Mouse (Mus musculus): ENCODE measurements around the gene Fam204a. TPM values are rescaled to one million over a fixed set of nuclear protein-coding genes. Genes with fewer than 3 reads are reported as not detected.

The Fam204a gene
- polyA plus RNA-seq, 1 experiment from 2014 or later: 52.5 TPM

GRCm38 (mm10) chr19:60155266-60155665 is 71.2 kb downstream of the Fam204a start:
- peaks cover 6% of the 10 kb centered on the region for H3K4me1 ChIP-seq
- no peaks in the 10 kb centered on the region for H3K36me3 ChIP-seq
- no peaks in the 10 kb centered on the region for H3K9me3 ChIP-seq (replicated peaks)
- H3K4me3 ChIP-seq (replicated peaks): no peak overlapping the region
- H3K4me2 ChIP-seq: no peak overlapping the region
- 43% methylated on average over 5 of the region's 5 CpGs for WGBS
- no peak overlapping the region for H3K27ac ChIP-seq
- no peak overlapping the region for H3K9ac ChIP-seq
- 0 out of 2 replicates have a peak, but pooled peaks cover 7% of the 10 kb centered on the region for H3K27me3 ChIP-seq
- no peak for ATAC-seq (replicated peaks; ENCODE audit: low FRiP score)

DNA sequence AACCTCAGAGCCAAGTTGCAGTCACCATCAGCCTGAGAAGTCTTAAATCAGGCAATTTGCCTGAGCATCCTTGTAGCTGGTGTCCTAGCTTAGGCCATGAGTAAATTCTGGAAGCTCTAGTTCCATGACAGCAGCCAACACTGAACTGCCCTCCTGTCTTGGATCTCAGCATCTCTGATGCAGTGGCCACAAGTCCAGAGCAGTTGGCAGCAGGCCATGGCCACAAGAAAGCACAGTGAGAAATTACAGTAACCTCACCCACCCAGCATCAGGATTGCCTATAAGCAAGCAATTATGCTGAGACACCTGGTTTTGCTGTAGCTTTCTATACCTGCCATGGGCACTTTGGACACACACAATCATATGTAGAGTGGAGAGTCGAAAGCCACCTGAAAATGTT is 73.4 kb downstream of the Fam204a start:
- ATAC-seq (replicated peaks; ENCODE audit: low FRiP score): no peak
- WGBS: 91% methylated on average over 1 of the region's 1 CpGs
- Histone ChIP-seq H3K27me3 (peaks cover 12% of the 10 kb centered on the region), H3K9ac (no peak overlapping the region), H3K4me2 (no peak overlapping the region), H3K4me1 (peaks cover 27% of the 10 kb centered on the region), H3K36me3 (no peaks in the 10 kb centered on the region), H3K9me3 (replicated peaks) (no peaks in the 10 kb centered on the region), H3K4me3 (replicated peaks) (no peak overlapping the region), H3K27ac (no peak overlapping the region)

DNA sequence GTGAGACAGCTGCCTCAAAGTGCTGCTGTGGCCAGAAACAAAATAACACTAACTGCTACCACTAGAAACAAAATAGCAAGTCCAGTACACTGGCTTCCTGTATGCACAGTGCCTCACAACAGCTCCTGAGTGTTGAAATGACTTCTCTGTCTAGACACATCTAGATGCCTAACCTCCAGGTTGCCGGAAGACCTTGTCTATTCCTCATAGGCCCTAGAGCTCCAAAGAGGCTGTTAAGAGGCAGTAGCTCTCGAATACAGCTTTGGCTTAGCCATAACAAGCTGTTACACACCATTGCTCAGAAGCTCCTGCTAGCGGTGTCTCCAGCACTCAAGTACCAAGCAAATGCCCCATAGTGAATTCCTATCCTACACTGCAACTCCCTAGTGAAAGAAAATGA is 76.4 kb downstream of the Fam204a start:
- no peak overlapping the region for H3K4me3 ChIP-seq (replicated peaks)
- H3K27me3 ChIP-seq: peaks cover 33% of the 10 kb centered on the region
- H3K4me1 ChIP-seq: peaks cover 36% of the 10 kb centered on the region
- whole genome bisulfite sequencing: 79% methylated on average over 3 of the region's 3 CpGs
- no peaks in the 10 kb centered on the region for H3K36me3 ChIP-seq
- H3K9me3 ChIP-seq (replicated peaks): no peaks in the 10 kb centered on the region
- H3K9ac ChIP-seq: no peak overlapping the region
- no peak overlapping the region for H3K4me2 ChIP-seq
- H3K27ac ChIP-seq: no peak overlapping the region
- no peak for ATAC-seq (replicated peaks; ENCODE audit: low FRiP score)

- ATAC-seq (replicated peaks; ENCODE audit: low FRiP score): no peak
- Histone ChIP-seq H3K9me3 (replicated peaks) (no peaks in the 10 kb centered on the region), H3K9ac (no peak overlapping the region), H3K4me3 (replicated peaks) (no peak overlapping the region), H3K4me1 (peaks cover 34% of the 10 kb centered on the region), H3K27ac (no peak overlapping the region), H3K4me2 (peak overlapping the region; percentile 39), H3K27me3 (peaks cover 33% of the 10 kb centered on the region), H3K36me3 (no peaks in the 10 kb centered on the region)
- WGBS: 11% methylated on average over 13 of the region's 13 CpGs
Measured at GRCm38 (mm10) chr19:60149078-60149960, 77.2 kb downstream of the Fam204a start.

Other genes with a start within 250 kb of the Fam204a start
- gene Prlhr, start 241.6 kb upstream of the Fam204a start, polyA plus RNA-seq (2015; fragmentation: Nextera tagmentation; extraction: Ambion mirVana): 0.19 TPM in 1 of 2 replicates, not detected in the other